Mouse (Mus musculus) adrenal gland, postnatal 25 days (tissue): ENCODE measurements around the gene Dpm3. TPM values are rescaled to one million over a fixed set of nuclear protein-coding genes. Genes with fewer than 3 reads are reported as not detected.
"Not testable (repeated sequence)": the region's sequence is repeated elsewhere in the genome, so short reads cannot be mapped to it uniquely, and the experiment has no call there.

Experiments
- DNase-seq: peaks from one replicate; pipeline ENCODE4 v3.0.0; 2021; ENCODE audit warnings: mixed read lengths
- long read RNA-seq: library from polyadenylated mRNA; stranded (forward); transcript quantifications from one replicate; pipeline ENCODE4 v2.0.0, GENCODE M21; 2021
- total RNA-seq: library from RNA; stranded (reverse); gene quantifications from 2 replicates; pipeline ENCODE4 v1.2.3, GENCODE M21; 2021

Dpm3 gene
- 106 and 137 TPM in 2 replicates for total RNA-seq
- long read RNA-seq, transcript Dpm3-201 (2 exons, 404 nt) = major isoform, 34 of 37 reads
- long read RNA-seq, partial matches to known transcripts = 0 of 37 reads
- long read RNA-seq, other reads (novel, unspliced or antisense) = 0 of 37 reads

GRCm38 (mm10) chr3:89259076-89259475 lies at the start of gene Dpm3:
Gene Dpm3, plus strand, starts transcription at chr3:89259358.
- DNase-seq = no peak

GRCm38 (mm10) chr3:89209731-89210130 lies 49.4 kb upstream of the Dpm3 start:
- DNase-seq = no peak

- DNase-seq = no peak
Measured at GRCm38 (mm10) chr3:89210162-89210561, 49.0 kb upstream of the Dpm3 start.

- peak; percentile 41 for DNase-seq
Measured at GRCm38 (mm10) chr3:89210731-89211130, 48.4 kb upstream of the Dpm3 start.

- DNase-seq = peak; percentile 93
Measured at GRCm38 (mm10) chr3:89213803-89214530, 45.2 kb upstream of the Dpm3 start.

DNA sequence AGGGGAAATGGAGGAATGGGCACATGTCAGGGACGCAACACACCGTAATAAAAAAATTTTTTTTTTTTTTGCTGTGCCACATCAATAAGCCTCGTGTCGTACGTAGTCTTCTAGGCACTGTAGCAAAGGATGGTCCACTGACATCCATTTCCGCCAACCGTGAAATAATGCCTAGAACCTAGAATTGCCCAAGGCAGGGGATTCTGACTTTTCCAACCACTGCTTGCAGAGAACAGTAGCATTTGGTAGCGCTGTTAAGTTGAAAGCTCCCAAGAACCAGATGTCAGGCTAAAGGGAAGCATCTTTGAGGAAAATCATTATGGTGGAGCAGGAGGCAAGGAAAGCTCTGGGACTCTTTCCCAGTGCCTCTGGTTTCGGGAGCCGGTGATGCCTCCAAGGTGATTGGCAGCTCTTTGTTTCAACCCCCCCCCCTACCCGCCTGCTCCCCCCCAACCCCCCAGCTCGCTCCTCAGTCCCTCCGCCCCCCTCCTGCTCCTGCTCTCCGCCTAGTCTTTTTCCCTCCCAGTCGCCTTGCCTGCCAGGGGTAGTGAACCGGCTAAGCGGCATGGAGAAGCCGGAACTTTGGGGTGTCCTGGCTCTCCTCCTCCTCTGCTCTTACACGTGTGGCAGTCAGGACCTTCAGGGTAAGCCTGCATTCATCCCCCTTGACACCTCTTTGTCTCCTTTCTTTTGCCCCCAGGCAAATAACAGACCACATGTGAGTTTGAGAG lies 44.3 kb upstream of the Dpm3 start, which contains the start of gene Thbs3:
Gene Thbs3, plus strand, starts transcription at position 500 of the 731 bp plus-strand sequence.
- peak; percentile 2 for DNase-seq

DNA sequence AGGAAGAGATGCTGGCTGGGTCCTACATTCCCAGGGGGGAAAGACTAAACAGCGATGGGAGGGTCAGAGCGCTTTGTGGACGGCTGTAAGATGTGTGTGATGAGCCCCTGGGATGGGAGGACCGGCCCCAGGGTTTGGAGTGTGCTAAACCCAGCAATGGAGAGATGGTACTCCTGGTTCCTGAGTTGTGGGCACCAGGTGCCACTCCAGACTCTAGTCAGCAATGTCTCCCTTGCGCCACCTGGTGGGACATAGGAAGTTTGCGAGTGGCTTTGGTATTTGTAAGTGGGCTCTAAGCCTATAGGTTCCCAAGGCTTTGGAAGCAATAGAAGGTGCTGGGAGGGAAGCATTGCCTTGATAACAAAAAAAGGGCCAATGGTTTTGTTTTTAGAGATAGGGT lies 43.3 kb upstream of the Dpm3 start:
- peak; percentile 78 for DNase-seq

GRCm38 (mm10) chr3:89216407-89216806 lies 42.8 kb upstream of the Dpm3 start:
- not testable (repeated sequence) for DNase-seq

GRCm38 (mm10) chr3:89218271-89218670 lies 40.9 kb upstream of the Dpm3 start:
- no peak for DNase-seq

DNA sequence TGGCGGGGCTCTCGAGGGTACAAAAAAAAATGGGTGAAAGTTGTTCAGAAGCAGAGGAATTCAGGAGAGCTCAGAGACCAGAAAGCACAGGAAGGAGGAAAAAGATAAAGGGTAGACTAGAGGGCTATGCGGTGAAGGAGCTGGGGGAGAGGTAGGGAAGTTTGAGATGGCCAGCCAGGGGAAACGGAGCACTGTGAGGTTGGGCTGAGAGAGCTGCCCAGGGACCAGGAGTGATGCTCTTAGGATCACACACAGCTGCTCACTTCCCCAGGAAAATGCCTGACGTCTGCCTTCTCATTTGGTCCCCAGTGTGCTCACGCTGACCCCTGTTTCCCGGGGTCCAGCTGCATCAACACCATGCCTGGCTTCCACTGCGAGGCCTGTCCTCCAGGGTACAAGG lies 39.6 kb upstream of the Dpm3 start:
- no peak for DNase-seq

DNA sequence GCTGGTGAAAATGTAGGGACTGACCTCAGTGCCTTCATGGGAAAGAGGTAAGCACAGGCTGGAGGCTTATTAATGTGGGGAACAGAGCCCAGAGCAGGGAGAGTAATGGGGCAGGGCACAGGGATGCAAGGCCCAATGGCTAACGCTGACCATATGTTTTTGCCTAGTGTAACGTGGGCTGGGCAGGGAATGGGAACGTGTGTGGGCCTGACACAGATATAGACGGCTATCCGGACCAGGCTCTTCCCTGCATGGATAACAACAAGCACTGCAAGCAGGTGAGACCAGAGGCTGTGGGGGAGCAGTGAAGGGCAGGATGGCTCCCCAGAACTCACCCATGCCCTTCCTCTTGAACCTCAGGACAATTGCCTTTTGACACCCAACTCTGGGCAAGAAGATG lies 38.0 kb upstream of the Dpm3 start:
- DNase-seq = no peak

DNA sequence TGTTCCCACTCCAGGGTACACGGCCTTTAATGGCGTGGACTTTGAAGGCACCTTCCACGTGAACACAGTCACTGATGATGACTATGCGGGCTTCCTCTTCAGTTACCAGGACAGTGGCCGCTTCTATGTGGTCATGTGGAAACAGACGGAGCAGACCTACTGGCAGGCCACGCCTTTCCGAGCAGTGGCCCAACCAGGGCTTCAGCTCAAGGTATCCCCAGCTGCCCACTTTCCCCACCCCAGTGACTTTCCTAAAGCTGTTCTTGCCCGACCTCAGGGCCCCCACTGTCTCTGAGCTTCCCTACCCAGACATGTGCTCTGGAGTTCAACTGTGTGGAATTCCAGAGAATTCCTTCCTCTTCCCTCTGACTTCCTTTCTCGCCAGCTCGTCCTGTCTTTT lies 34.4 kb upstream of the Dpm3 start:
- no peak for DNase-seq

DNA sequence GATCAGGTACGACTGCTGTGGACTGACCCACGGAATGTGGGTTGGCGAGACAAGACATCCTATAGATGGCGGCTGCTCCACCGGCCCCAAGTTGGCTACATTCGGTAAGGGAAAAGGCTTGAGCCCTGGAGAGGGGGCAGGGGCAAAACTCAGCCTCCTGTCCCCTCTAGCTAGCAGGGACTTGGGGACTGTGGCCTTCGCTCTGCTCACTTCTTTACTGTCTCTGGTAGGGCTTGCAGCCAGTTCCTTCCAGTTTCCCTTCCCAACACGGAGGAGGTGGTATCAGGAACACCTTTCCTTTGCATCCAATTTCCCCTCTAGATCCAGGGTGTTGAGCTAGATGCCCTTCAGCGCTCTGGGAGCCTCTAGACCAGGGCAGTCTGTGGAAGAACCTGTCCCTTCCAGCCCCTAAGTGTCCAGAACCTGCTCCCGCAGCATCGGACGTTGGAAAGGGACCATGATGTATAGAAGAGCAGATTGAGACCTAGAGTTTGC lies 33.8 kb upstream of the Dpm3 start:
- DNase-seq = no peak

- DNase-seq = no peak
Measured at GRCm38 (mm10) chr3:89225918-89226317, 33.2 kb upstream of the Dpm3 start.

- no peak for DNase-seq
Measured at GRCm38 (mm10) chr3:89226361-89226760, 32.8 kb upstream of the Dpm3 start.

GRCm38 (mm10) chr3:89226900-89227299 lies 32.3 kb upstream of the Dpm3 start, which contains the start of gene Mtx1:
Gene Mtx1, minus strand, starts transcription at chr3:89227088.
- DNase-seq = no peak

DNA sequence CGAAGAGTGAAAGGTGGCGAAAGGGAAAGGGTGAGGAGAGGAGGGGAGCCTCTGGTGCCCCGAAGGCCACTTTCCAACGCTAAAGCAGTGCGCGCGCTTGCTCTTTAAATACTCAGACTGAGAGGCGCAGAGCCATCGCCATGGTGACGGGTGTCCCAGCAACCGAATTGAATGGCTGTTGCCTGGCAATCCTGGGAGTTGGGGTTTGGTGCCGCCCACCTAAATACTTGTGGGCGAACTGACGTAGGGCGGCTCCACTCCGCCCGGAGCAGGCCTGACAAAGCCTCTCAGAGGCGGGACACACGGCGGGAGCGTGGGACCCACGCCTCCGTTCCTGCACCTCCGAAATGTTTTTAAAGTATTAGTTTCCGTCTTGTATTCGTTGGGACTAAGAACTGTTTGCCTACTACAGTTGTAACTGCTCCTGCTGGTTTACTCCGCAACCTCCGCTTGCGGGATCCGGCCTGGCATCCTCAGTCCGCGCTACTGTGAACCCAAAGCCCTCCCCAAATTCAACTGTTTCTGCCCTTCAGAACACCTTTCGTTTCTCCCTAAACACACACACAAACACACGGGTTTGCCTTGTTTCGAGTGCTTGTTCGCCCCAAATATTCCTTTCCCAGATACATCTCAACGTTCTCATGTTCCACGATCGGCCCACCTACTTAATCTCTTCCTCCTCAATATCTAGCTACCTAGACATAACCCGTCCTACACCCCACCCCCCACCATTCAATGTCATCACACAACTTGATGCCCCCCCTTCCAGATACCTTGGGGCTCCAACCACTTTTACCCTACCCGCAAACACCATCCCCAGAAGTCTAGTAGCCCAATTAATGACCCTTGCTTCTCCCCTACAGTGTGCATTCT lies 31.6 kb upstream of the Dpm3 start:
- peak; percentile 88 for DNase-seq

DNA sequence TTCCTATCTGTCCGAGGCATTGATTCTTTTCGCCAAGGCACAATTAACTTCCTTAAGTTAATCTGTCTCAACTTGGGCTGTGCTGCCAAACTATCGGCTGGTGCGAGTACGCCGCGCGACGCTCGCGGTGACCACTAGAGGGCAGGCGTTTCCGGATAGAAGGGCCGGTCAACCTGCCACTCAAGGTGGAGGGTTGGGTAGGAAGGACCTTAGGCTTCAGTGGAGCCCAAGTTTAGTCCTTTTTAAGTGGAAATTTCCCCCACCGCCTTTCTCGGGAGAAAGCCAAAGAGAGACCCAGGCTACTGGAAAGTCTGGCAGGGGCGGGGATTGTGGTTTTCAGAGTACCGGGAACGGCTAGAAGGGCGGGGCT lies 31.0 kb upstream of the Dpm3 start:
- DNase-seq = peak; percentile 89

GRCm38 (mm10) chr3:89228836-89229235 lies 30.3 kb upstream of the Dpm3 start, which contains the start of gene Muc1:
Gene Muc1, plus strand, starts transcription at chr3:89229057.
- DNase-seq = no peak

DNA sequence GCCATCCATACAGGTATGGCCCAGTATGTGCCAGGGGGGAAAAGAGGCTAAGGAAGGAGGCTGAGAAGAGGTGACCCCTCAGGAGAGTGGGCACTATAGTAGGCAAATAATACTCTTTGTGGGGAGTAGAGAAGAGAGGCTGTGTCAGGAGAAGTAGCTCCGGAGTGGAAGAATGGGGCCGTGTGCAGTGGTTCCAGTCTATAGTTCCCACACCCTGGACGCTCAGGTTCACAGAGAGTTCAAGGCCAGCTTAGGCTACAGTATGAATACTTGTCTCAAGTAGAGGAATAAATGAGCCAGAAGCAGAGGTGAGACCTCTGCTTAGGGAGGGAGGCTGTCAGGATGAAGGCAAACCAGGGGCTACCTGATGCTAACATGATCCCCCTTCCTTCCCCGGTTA lies 29.9 kb upstream of the Dpm3 start:
- DNase-seq = no peak

DNA sequence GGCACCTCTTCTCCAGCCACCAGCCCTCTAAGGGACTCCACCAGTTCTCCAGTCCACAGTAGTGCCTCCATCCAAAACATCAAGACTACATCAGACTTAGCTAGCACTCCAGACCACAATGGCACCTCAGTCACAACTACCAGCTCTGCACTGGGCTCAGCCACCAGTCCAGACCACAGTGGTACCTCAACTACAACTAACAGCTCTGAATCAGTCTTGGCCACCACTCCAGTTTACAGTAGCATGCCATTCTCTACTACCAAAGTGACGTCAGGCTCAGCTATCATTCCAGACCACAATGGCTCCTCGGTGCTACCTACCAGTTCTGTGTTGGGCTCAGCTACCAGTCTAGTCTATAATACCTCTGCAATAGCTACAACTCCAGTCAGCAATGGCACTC lies 28.6 kb upstream of the Dpm3 start:
- DNase-seq = no peak

DNA sequence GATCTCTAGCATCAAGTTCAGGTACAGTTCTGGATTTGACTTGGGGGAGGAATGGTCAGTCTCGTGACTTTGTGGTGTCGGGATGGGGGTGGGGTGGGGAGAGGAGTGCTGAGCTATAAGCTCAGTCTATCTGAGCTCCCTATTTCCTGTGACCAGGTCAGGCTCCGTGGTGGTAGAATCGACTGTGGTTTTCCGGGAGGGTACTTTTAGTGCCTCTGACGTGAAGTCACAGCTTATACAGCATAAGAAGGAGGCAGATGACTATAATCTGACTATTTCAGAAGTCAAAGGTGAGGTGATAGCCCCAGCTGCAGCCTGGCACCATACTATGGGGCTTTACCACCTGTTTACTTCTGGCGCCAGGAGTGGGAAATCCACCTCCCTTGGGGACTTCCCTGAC lies 27.8 kb upstream of the Dpm3 start:
- no peak for DNase-seq
